Mouse (Mus musculus): ENCODE measurements around the gene Miga2.

GRCm38 (mm10) chr2:30342544-30342943 lies 21.5 kb upstream of the Miga2 start:
- TF ChIP-seq CTCF (IDR thresholded peaks at IDR 0.05; ENCODE audit: low read depth) (no peak), EP300 (optimal IDR thresholded peaks at IDR 0.05) (no peak)

Data from stomach, postnatal 0 days (tissue).